Mouse (Mus musculus): ENCODE results near the gene Yipf3. TPM values are rescaled to one million over a fixed set of nuclear protein-coding genes. Genes with fewer than 3 reads are reported as not detected.

Gene Yipf3
- 102 and 106 TPM in 2 replicates for polyA plus RNA-seq (2014; fragmentation: Nextera tagmentation; extraction: Ambion mirVana)

DNA sequence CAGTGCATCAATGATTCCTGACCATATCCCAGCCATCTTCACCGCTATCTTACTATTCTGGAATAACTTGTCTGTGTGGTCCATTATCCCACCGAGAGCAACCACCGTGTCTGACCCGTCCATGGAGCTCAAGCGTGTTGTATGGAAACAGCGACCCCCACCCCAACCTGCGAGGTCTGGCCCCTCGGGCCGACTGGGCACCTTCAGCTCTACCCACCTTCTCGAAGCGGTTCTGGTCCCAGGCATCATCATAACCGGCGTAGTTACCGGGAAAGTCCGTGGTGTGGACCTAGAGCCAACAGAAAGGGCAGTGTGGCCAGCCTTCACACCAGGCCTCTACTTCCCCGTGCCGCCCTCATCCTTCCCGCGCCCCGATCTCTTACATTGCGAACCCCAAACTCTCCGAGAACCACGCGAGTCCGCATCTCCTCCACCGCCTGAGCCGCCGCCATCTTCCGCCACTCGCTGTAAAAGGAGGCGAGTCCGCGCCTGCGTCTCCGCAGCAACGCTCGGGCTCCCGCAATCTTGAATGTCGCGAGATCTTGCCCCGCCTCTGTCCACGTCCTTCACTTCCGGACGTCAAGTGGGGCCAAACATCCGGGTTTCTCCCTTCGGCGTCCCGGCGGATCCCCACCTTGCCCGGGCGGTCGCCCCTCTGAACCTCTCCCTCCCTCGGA, at the start of gene Yipf3, which contains the start of gene Polr1c:
Gene Yipf3 (plus strand): TSS at position 569 of the 677 bp plus-strand sequence.
Gene Polr1c (minus strand): TSS at position 543 of the 677 bp plus-strand sequence.
- Histone ChIP-seq H3K4me2 (replicated peaks; ENCODE audit: low read depth, low read length) (peak within 1 kb of the TSS; percentile 87), H3K36me3 (ENCODE audit: control insufficient read depth, insufficient read depth, low read length) (peaks cover 69% of the 10 kb centered on the region), H3K9me3 (ENCODE audit: control insufficient read depth, low read length) (no peaks in the 10 kb centered on the region), H3K4me3 (ENCODE audit: low read length) (peak within 1 kb of the TSS; percentile 99), H3K27ac (ENCODE audit: low read depth, low read length) (peak within 1 kb of the TSS; percentile 67; the same call in 1 of the 2 replicates), H3K9ac (ENCODE audit: low read depth, low read length) (peak within 1 kb of the TSS; percentile 95), H3K4me1 (ENCODE audit: control insufficient read depth, insufficient read depth, low read length) (peaks cover 17% of the 10 kb centered on the region), H3K27me3 (ENCODE audit: control insufficient read depth, insufficient read depth, low read length) (no peaks in the 10 kb centered on the region)
- WGBS: under 1% methylated on average over 53 of the region's 53 CpGs
- ATAC-seq (ENCODE audit: low FRiP score, low TSS enrichment): peak; percentile 89

DNA sequence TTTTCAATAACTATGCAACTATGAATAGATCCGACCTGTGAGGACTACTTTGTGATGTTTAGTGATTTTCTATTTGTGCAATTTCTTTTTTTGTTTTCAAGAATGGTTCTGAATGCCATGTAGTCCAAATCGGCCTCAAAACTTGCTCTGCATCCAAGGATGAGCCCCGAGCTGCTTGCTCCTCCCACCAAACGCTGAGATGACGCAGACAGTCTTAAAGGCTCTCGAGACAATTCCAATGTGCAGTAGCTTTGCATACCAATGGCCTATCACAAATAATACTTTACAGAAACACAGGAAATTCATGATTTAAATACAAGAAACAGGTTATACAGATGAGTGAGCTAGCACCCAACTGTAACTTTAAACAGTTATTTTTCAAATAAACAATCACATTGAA, 46.7 kb upstream of the Yipf3 start:
- no peak for ATAC-seq (ENCODE audit: low FRiP score, low TSS enrichment)
- 65% methylated on average over 6 of the region's 6 CpGs for WGBS
- Histone ChIP-seq H3K9ac (ENCODE audit: low read depth, low read length) (no peak overlapping the region), H3K4me1 (ENCODE audit: control insufficient read depth, insufficient read depth, low read length) (peaks cover 19% of the 10 kb centered on the region), H3K36me3 (ENCODE audit: control insufficient read depth, insufficient read depth, low read length) (peaks cover 50% of the 10 kb centered on the region), H3K4me2 (replicated peaks; ENCODE audit: low read depth, low read length) (peak overlapping the region; percentile 87), H3K9me3 (ENCODE audit: control insufficient read depth, low read length) (no peaks in the 10 kb centered on the region), H3K4me3 (ENCODE audit: low read length) (peak overlapping the region; percentile 96), H3K27ac (ENCODE audit: low read depth, low read length) (no peak overlapping the region), H3K27me3 (ENCODE audit: control insufficient read depth, insufficient read depth, low read length) (no peaks in the 10 kb centered on the region)

DNA sequence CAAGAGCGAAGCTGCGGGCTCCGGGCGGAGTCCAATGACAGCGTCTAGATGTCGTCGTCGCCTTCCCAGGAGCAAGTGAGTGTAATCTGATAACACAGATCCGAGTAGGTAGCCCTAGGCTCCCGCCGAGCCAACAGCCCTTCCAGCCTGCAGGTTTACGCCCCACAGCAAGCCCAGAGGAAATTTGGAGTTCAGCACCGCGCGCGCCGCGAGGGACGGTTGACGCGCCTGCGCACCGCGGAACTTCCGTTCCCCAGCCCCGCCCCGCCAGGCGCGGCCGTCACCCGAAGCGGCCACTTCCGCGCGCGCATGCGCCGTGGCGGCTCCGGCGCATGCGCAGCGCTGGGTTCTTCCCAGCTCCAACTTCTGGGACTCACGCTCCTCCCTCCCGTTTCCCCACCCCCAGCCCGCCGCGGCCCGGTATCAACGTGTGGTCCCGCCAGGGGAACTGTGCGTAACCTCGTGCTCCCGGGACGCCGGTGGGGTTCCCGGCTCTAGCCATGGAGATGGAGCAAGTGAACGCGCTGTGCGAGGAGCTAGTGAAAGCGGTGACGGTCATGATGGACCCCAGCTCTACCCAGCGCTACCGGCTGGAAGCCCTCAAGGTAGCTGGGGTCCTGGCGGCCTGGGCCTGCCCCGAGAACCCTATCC, 45.3 kb upstream of the Yipf3 start, which contains the start of the genes Polh and Xpo5:
Gene Polh (minus strand): TSS at position 225 of the 651 bp plus-strand sequence.
Gene Xpo5 (plus strand): TSS at position 362 of the 651 bp plus-strand sequence.
- H3K27me3 ChIP-seq (ENCODE audit: control insufficient read depth, insufficient read depth, low read length): no peaks in the 10 kb centered on the region
- peak within 1 kb of the TSS; percentile 71 for H3K27ac ChIP-seq (ENCODE audit: low read depth, low read length)
- no peaks in the 10 kb centered on the region for H3K9me3 ChIP-seq (ENCODE audit: control insufficient read depth, low read length)
- H3K36me3 ChIP-seq (ENCODE audit: control insufficient read depth, insufficient read depth, low read length): peaks cover 50% of the 10 kb centered on the region
- H3K4me2 ChIP-seq (replicated peaks; ENCODE audit: low read depth, low read length): peak within 1 kb of the TSS; percentile 87
- under 1% methylated on average over 66 of the region's 66 CpGs for WGBS
- peaks cover 19% of the 10 kb centered on the region for H3K4me1 ChIP-seq (ENCODE audit: control insufficient read depth, insufficient read depth, low read length)
- H3K4me3 ChIP-seq (ENCODE audit: low read length): peak within 1 kb of the TSS; percentile 96
- peak within 1 kb of the TSS; percentile 92 for H3K9ac ChIP-seq (ENCODE audit: low read depth, low read length)
- ATAC-seq (ENCODE audit: low FRiP score, low TSS enrichment): peak; percentile 96

DNA sequence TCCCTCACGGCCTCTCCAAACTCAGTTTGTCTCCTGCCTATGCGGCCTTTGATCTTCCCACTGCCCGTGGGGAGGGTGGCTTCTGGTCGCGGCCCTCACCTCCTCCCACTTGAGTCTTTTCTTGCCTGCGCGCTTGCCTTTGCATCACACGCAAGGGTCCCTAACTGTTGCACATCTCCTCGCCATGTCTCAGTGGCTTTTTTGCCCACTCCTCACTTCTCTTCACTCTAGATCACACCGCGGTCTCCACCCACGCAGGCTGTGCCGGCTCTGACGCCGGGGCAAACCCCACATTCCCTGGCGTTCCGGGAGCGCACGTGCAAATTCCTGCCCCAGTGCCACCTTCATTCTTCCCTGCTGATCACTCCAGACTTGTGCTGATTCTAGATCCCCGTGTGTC, 44.8 kb upstream of the Yipf3 start:
- WGBS: 1% methylated on average over 20 of the region's 20 CpGs
- Histone ChIP-seq H3K4me1 (ENCODE audit: control insufficient read depth, insufficient read depth, low read length) (peaks cover 19% of the 10 kb centered on the region), H3K27ac (ENCODE audit: low read depth, low read length) (peak overlapping the region; percentile 71), H3K4me3 (ENCODE audit: low read length) (peak overlapping the region; percentile 96), H3K36me3 (ENCODE audit: control insufficient read depth, insufficient read depth, low read length) (peaks cover 51% of the 10 kb centered on the region), H3K9ac (ENCODE audit: low read depth, low read length) (peak overlapping the region; percentile 92), H3K27me3 (ENCODE audit: control insufficient read depth, insufficient read depth, low read length) (no peaks in the 10 kb centered on the region), H3K9me3 (ENCODE audit: control insufficient read depth, low read length) (no peaks in the 10 kb centered on the region), H3K4me2 (replicated peaks; ENCODE audit: low read depth, low read length) (peak overlapping the region; percentile 87)
- no peak; the same call in 1 of the 2 replicates for ATAC-seq (ENCODE audit: low FRiP score, low TSS enrichment)

DNA sequence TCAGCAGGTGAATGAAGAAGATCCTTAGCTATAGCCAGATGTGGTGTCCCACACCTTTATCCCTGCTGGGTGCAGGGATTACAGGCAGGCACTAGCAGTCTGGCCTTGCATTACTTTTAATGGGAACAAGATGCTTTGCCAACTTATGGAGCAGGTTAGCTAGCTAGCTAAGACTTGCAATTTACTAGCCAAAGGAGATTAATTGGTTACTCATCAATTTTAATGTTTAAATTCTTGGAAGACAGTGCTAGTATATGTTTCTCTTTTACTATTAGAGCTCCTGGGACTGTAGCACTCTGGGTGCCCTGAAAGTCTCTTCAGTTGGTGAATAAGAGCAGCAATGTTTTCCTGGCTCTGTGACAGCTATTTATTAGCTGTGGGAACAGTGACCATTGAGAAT, 41.2 kb upstream of the Yipf3 start:
- Histone ChIP-seq H3K9me3 (ENCODE audit: control insufficient read depth, low read length) (no peaks in the 10 kb centered on the region), H3K9ac (ENCODE audit: low read depth, low read length) (no peak overlapping the region), H3K4me2 (replicated peaks; ENCODE audit: low read depth, low read length) (no peak overlapping the region), H3K4me1 (ENCODE audit: control insufficient read depth, insufficient read depth, low read length) (peaks cover 10% of the 10 kb centered on the region; the same call in 1 of the 2 replicates), H3K27ac (ENCODE audit: low read depth, low read length) (no peak overlapping the region), H3K27me3 (ENCODE audit: control insufficient read depth, insufficient read depth, low read length) (no peaks in the 10 kb centered on the region), H3K4me3 (ENCODE audit: low read length) (no peak overlapping the region), H3K36me3 (ENCODE audit: control insufficient read depth, insufficient read depth, low read length) (peaks cover 59% of the 10 kb centered on the region)
- no peak for ATAC-seq (ENCODE audit: low FRiP score, low TSS enrichment)

DNA sequence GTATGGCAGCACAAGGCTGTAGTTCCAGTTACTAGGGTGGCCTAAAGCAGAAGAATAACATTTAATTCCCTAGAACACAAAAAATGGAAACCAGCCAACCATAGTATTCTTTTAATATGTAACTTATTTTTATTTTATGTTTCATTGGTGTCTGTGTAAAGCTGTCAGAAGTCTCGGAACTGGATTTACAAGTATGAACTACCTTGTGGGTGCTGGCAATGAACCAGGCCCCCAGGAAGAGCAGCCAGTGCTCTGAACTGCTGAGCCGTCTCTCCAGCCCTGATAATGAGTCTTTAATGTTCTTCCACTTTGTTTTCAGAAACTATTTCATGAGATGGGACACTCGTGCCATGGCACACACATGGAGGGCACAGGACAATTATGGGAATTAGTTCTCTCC, 37.3 kb upstream of the Yipf3 start:
- Histone ChIP-seq H3K27me3 (ENCODE audit: control insufficient read depth, insufficient read depth, low read length) (no peaks in the 10 kb centered on the region), H3K36me3 (ENCODE audit: control insufficient read depth, insufficient read depth, low read length) (peaks cover 85% of the 10 kb centered on the region), H3K4me1 (ENCODE audit: control insufficient read depth, insufficient read depth, low read length) (no peaks in the 10 kb centered on the region), H3K4me2 (replicated peaks; ENCODE audit: low read depth, low read length) (no peak overlapping the region), H3K4me3 (ENCODE audit: low read length) (no peak overlapping the region), H3K9ac (ENCODE audit: low read depth, low read length) (no peak overlapping the region), H3K9me3 (ENCODE audit: control insufficient read depth, low read length) (no peaks in the 10 kb centered on the region), H3K27ac (ENCODE audit: low read depth, low read length) (no peak overlapping the region)
- 90% methylated on average over 3 of the region's 3 CpGs for WGBS
- no peak for ATAC-seq (ENCODE audit: low FRiP score, low TSS enrichment)

GRCm38 (mm10) chr17:46221601-46222000, 26.3 kb upstream of the Yipf3 start:
- Histone ChIP-seq H3K9me3 (ENCODE audit: control insufficient read depth, low read length) (no peaks in the 10 kb centered on the region), H3K9ac (ENCODE audit: low read depth, low read length) (no peak overlapping the region), H3K27ac (ENCODE audit: low read depth, low read length) (no peak overlapping the region)

DNA sequence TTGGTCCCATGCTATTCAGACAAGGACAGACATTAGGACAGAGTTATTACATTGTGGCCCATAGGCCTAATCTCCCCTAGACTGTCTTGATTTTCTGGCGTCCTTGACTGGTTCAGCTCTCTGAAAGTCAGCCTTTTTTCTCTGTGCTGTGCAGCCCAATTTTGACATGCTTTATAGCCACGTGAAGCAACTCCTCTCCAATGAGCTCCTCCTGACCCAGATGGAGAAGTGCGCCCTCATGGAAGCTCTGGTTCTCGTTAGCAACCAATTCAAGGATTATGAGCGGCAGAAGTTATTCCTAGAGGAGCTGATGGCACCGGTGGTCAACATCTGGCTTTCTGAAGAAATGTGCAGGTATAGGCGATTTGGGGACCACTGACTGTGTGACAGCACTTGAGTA, 20.3 kb upstream of the Yipf3 start:
- Histone ChIP-seq H3K27me3 (ENCODE audit: control insufficient read depth, insufficient read depth, low read length) (no peaks in the 10 kb centered on the region), H3K9me3 (ENCODE audit: control insufficient read depth, low read length) (no peaks in the 10 kb centered on the region), H3K4me1 (ENCODE audit: control insufficient read depth, insufficient read depth, low read length) (no peaks in the 10 kb centered on the region), H3K9ac (ENCODE audit: low read depth, low read length) (no peak overlapping the region), H3K4me3 (ENCODE audit: low read length) (no peak overlapping the region), H3K36me3 (ENCODE audit: control insufficient read depth, insufficient read depth, low read length) (peaks cover 93% of the 10 kb centered on the region), H3K27ac (ENCODE audit: low read depth, low read length) (no peak overlapping the region), H3K4me2 (replicated peaks; ENCODE audit: low read depth, low read length) (no peak overlapping the region)
- WGBS: 87% methylated on average over 7 of the region's 7 CpGs
- ATAC-seq (ENCODE audit: low FRiP score, low TSS enrichment): no peak

More at GRCm38 (mm10) chr17:46221601-46222000, 26.3 kb upstream of the Yipf3 start:
- Histone ChIP-seq H3K27me3 (ENCODE audit: control insufficient read depth, insufficient read depth, low read length) (no peaks in the 10 kb centered on the region), H3K4me2 (replicated peaks; ENCODE audit: low read depth, low read length) (no peak overlapping the region), H3K36me3 (ENCODE audit: control insufficient read depth, insufficient read depth, low read length) (peaks cover 98% of the 10 kb centered on the region), H3K4me1 (ENCODE audit: control insufficient read depth, insufficient read depth, low read length) (no peaks in the 10 kb centered on the region), H3K4me3 (ENCODE audit: low read length) (no peak overlapping the region)
- WGBS: 93% methylated on average over 3 of the region's 3 CpGs
- ATAC-seq (ENCODE audit: low FRiP score, low TSS enrichment): no peak

DNA sequence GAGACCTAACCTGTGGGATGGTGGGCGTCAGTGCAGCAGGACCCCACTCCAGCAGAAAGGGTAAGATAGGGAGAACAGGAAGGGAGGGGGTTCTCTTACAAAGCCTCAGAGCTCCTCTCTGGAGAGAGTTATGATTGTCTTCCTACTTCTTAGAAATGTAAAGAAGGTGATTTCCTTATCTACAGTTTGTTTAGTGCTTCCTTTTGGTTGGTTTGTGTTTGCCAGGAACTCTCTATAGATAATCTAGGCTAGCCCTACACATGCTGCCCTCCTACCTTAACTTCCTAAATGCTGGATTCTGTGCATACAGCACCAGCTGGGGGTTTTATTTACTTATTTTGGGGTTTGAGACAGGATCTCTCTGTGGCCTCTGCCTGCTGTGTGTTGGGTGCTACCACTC, 11.8 kb upstream of the Yipf3 start:
- Histone ChIP-seq H3K4me3 (ENCODE audit: low read length) (no peak overlapping the region), H3K27me3 (ENCODE audit: control insufficient read depth, insufficient read depth, low read length) (no peaks in the 10 kb centered on the region), H3K4me1 (ENCODE audit: control insufficient read depth, insufficient read depth, low read length) (no peaks in the 10 kb centered on the region), H3K27ac (ENCODE audit: low read depth, low read length) (no peak overlapping the region), H3K36me3 (ENCODE audit: control insufficient read depth, insufficient read depth, low read length) (peaks cover 82% of the 10 kb centered on the region), H3K4me2 (replicated peaks; ENCODE audit: low read depth, low read length) (no peak overlapping the region), H3K9ac (ENCODE audit: low read depth, low read length) (no peak overlapping the region), H3K9me3 (ENCODE audit: control insufficient read depth, low read length) (no peaks in the 10 kb centered on the region)
- no peak for ATAC-seq (ENCODE audit: low FRiP score, low TSS enrichment)
- 95% methylated on average over 1 of the region's 1 CpGs for WGBS

Measured in kidney, embryonic 14.5 days (tissue).